Mouse (Mus musculus) adipose tissue, adult 10 weeks (tissue): ENCODE data around the gene Ddit4l. TPM values are rescaled to one million over a fixed set of nuclear protein-coding genes. Genes with fewer than 3 reads are reported as not detected.

ENCODE experiments used
- polyA plus RNA-seq: library from polyadenylated mRNA; stranded (reverse); fragments of 350-450 nt; fragmentation: Illumina TruSeq; extraction: RNeasy Lipid Tissue Mini Kit (QIAGEN cat#74804); gene quantifications from one replicate; pipeline ENCODE4 v1.2.3, GENCODE M21; 2014; ENCODE audit warnings: low read depth, low replicate concordance

The Ddit4l gene
- polyA plus RNA-seq, result 136 TPM

GRCm38 (mm10) chr3:137621312-137621711 is at the start of gene Ddit4l:
TSS of gene Ddit4l (plus strand) at chr3:137621612.

GRCm38 (mm10) chr3:137671224-137671623 is 49.8 kb downstream of the Ddit4l start, which contains the start of gene Gm21962:
TSS of gene Gm21962 (plus strand) at chr3:137671524.

Other genes starting within 250 kb of the Ddit4l start
- gene Gm21962, start 49.9 kb downstream of the Ddit4l start, polyA plus RNA-seq, result not detected
- gene H2afz, start 242.9 kb downstream of the Ddit4l start, polyA plus RNA-seq, result 191 TPM
- 16.2 TPM for gene Dnajb14, start 246.1 kb downstream of the Ddit4l start, polyA plus RNA-seq